In genomic region chr2:84707523-84707922, GRCm38 (mm10) we compare ENCODE assay signal across 20 mouse cellular contexts. TPM values are rescaled to one million over a fixed set of nuclear protein-coding genes. Genes with fewer than 3 reads are reported as not detected.
DNase-seq lines count a peak whose midpoint lies in the region; ATAC-seq and TF ChIP-seq lines count a peak whose summit lies in the region.
"Had no signal": no experiment of that assay in that cellular context is flagged by ENCODE, and none has a peak within 500 bp of the region (broad histone marks: within the 10 kb centered on the region; RNA-seq: fewer than 3 reads in every experiment).

No protein-coding gene starts in this region.

- H3K4me3 ChIP-seq in forebrain, embryonic 12.5 days (replicated peaks): no peak overlapping the region
- no peak overlapping the region for H3K4me3 ChIP-seq in forebrain, embryonic 15.5 days
- no peak overlapping the region for H3K4me3 ChIP-seq in kidney, postnatal 0 days (replicated peaks; ENCODE audit: low read depth, low read length)
- no peak overlapping the region for H3K4me3 ChIP-seq in midbrain, embryonic 11.5 days (ENCODE audit: low read depth, low read length)
- H3K4me3 ChIP-seq: embryonic facial prominence, embryonic 12.5 days; heart, embryonic 12.5 days; hindbrain, embryonic 15.5 days had no signal

- no peak for DNase-seq in kidney, postnatal 0 days (ENCODE audit: low spot score)
- no peak for DNase-seq in kidney, postnatal 36 days
- DNase-seq in retina, postnatal 1 day: peak; percentile 25
- DNase-seq in retina, embryonic 14.5 days (ENCODE audit: low spot score): no peak
- no peak for DNase-seq in midbrain, embryonic 11.5 days (ENCODE audit: low spot score, missing footprints)
- DNase-seq: adrenal gland, adult 2 months; adrenal gland, postnatal 25 days; cerebellum, adult 11 months; cerebellum, adult 8-10 months; cerebellum, postnatal 14 days; embryo, embryonic 11 days; gastrocnemius, postnatal 10 days; heart, postnatal 36 days had no signal

- no peaks in the 10 kb centered on the region for H3K27me3 ChIP-seq in forebrain, embryonic 12.5 days
- H3K27me3 ChIP-seq in forebrain, embryonic 15.5 days: no peaks in the 10 kb centered on the region
- H3K27me3 ChIP-seq in kidney, postnatal 0 days (ENCODE audit: insufficient read depth, low read length): no peaks in the 10 kb centered on the region
- H3K27me3 ChIP-seq in midbrain, embryonic 11.5 days (ENCODE audit: control insufficient read depth, insufficient read depth, low read length): no peaks in the 10 kb centered on the region
- H3K27me3 ChIP-seq: CH12.LX; embryonic facial prominence, embryonic 12.5 days; heart, embryonic 12.5 days; hindbrain, embryonic 15.5 days had no signal

- no peak overlapping the region for H3K4me2 ChIP-seq in forebrain, embryonic 12.5 days
- H3K4me2 ChIP-seq in forebrain, embryonic 15.5 days (replicated peaks): no peak overlapping the region
- H3K4me2 ChIP-seq in kidney, postnatal 0 days (ENCODE audit: low read length): no peak overlapping the region
- no peak overlapping the region for H3K4me2 ChIP-seq in midbrain, embryonic 11.5 days
- H3K4me2 ChIP-seq: embryonic facial prominence, embryonic 12.5 days; heart, embryonic 12.5 days; hindbrain, embryonic 15.5 days had no signal

- TF ChIP-seq CTCF in kidney, postnatal 0 days (IDR thresholded peaks at IDR 0.05; ENCODE audit: low read depth): no peak

- WGBS in forebrain, embryonic 12.5 days: 38% methylated on average over 1 of the region's 1 CpGs
- 8% methylated on average over 1 of the region's 1 CpGs for WGBS in forebrain, embryonic 15.5 days
- 29% methylated on average over 1 of the region's 1 CpGs for WGBS in kidney, postnatal 0 days
- WGBS in midbrain, embryonic 11.5 days: 84% methylated on average over 1 of the region's 1 CpGs

- H3K27ac ChIP-seq in forebrain, embryonic 12.5 days: peak overlapping the region; percentile 57
- H3K27ac ChIP-seq in forebrain, embryonic 15.5 days (replicated peaks): no peak overlapping the region
- no peak overlapping the region for H3K27ac ChIP-seq in kidney, postnatal 0 days
- H3K27ac ChIP-seq in midbrain, embryonic 11.5 days (ENCODE audit: low read depth, low read length): no peak overlapping the region
- H3K27ac ChIP-seq: embryonic facial prominence, embryonic 12.5 days; hindbrain, embryonic 15.5 days had no signal

- no peak overlapping the region for H3K9ac ChIP-seq in forebrain, embryonic 12.5 days
- H3K9ac ChIP-seq in forebrain, embryonic 15.5 days (replicated peaks): no peak overlapping the region
- peak overlapping the region; percentile 43; the same call in 1 of the 2 replicates for H3K9ac ChIP-seq in kidney, postnatal 0 days (ENCODE audit: low read depth, low read length)
- H3K9ac ChIP-seq in midbrain, embryonic 11.5 days (ENCODE audit: low read length): no peak overlapping the region
- H3K9ac ChIP-seq: embryonic facial prominence, embryonic 12.5 days; heart, embryonic 12.5 days; hindbrain, embryonic 15.5 days had no signal

- peak; percentile 68; the same call in 1 of the 2 replicates for ATAC-seq in forebrain, embryonic 12.5 days (ENCODE audit: low FRiP score)
- no peak for ATAC-seq in forebrain, embryonic 15.5 days (replicated peaks)
- no peak for ATAC-seq in kidney, postnatal 0 days (replicated peaks; ENCODE audit: low FRiP score, low read depth)
- ATAC-seq in midbrain, embryonic 11.5 days (ENCODE audit: low FRiP score): no peak
- ATAC-seq: intestine, embryonic 16.5 days had no signal

- H3K4me1 ChIP-seq in forebrain, embryonic 12.5 days: peaks cover 29% of the 10 kb centered on the region
- H3K4me1 ChIP-seq in forebrain, embryonic 15.5 days: peaks cover 29% of the 10 kb centered on the region
- H3K4me1 ChIP-seq in kidney, postnatal 0 days (replicated peaks; ENCODE audit: insufficient read depth, low read length): no peaks in the 10 kb centered on the region
- H3K4me1 ChIP-seq in midbrain, embryonic 11.5 days (ENCODE audit: control insufficient read depth, insufficient read depth, low read length): no peaks in the 10 kb centered on the region
- H3K4me1 ChIP-seq: embryonic facial prominence, embryonic 12.5 days had no signal

- no peaks in the 10 kb centered on the region for H3K9me3 ChIP-seq in forebrain, embryonic 12.5 days
- no peaks in the 10 kb centered on the region for H3K9me3 ChIP-seq in forebrain, embryonic 15.5 days
- no peaks in the 10 kb centered on the region for H3K9me3 ChIP-seq in kidney, postnatal 0 days (replicated peaks; ENCODE audit: low read length)
- H3K9me3 ChIP-seq in midbrain, embryonic 11.5 days (ENCODE audit: control insufficient read depth, low read length): no peaks in the 10 kb centered on the region
- H3K9me3 ChIP-seq: embryonic facial prominence, embryonic 12.5 days; heart, embryonic 12.5 days; hindbrain, embryonic 15.5 days had no signal

- H3K36me3 ChIP-seq in forebrain, embryonic 12.5 days (replicated peaks): peaks cover 38% of the 10 kb centered on the region
- H3K36me3 ChIP-seq in forebrain, embryonic 15.5 days: peaks cover 30% of the 10 kb centered on the region
- H3K36me3 ChIP-seq in kidney, postnatal 0 days (ENCODE audit: insufficient read depth, low read length): peaks cover 18% of the 10 kb centered on the region; the same call in 1 of the 2 replicates
- H3K36me3 ChIP-seq in midbrain, embryonic 11.5 days (ENCODE audit: control insufficient read depth, insufficient read depth, low read length): peaks cover 5% of the 10 kb centered on the region; the same call in 1 of the 2 replicates

RNA-seq across cellular contexts. Expression of gene Zdhhc5, which starts 7.5 kb away (rescaled TPM):
- polyA plus RNA-seq in forebrain, embryonic 12.5 days (2016; fragmentation: Nextera tagmentation; extraction: Ambion mirVana): 28.1 and 31.4 TPM in 2 replicates
- 19.3 and 19.7 TPM in 2 replicates for polyA plus RNA-seq in forebrain, embryonic 15.5 days (2015; fragmentation: Nextera tagmentation; extraction: Ambion mirVana)
- polyA plus RNA-seq in kidney, postnatal 0 days (2015; fragmentation: Nextera tagmentation; extraction: Ambion mirVana): 25.9 and 29.2 TPM in 2 replicates
- 22.4 and 23.9 TPM in 2 replicates for polyA plus RNA-seq in midbrain, embryonic 11.5 days (2014; fragmentation: Nextera tagmentation; extraction: Ambion mirVana)

RNA-seq across cellular contexts. Expression of gene Clp1, which starts 19.6 kb away (rescaled TPM):
- 39.9 and 40.7 TPM in 2 replicates for polyA plus RNA-seq in forebrain, embryonic 12.5 days (2016; fragmentation: Nextera tagmentation; extraction: Ambion mirVana)
- polyA plus RNA-seq in forebrain, embryonic 15.5 days (2015; fragmentation: Nextera tagmentation; extraction: Ambion mirVana): 30.1 and 30.4 TPM in 2 replicates
- 24.5 and 26.0 TPM in 2 replicates for polyA plus RNA-seq in kidney, postnatal 0 days (2015; fragmentation: Nextera tagmentation; extraction: Ambion mirVana)
- polyA plus RNA-seq in midbrain, embryonic 11.5 days (2014; fragmentation: Nextera tagmentation; extraction: Ambion mirVana): 54.4 and 57.0 TPM in 2 replicates

RNA-seq across cellular contexts. Expression of gene Ypel4, which starts 26.3 kb away (rescaled TPM):
- polyA plus RNA-seq in forebrain, embryonic 12.5 days (2016; fragmentation: Nextera tagmentation; extraction: Ambion mirVana): 18.7 and 19.6 TPM in 2 replicates
- 20.7 and 21.2 TPM in 2 replicates for polyA plus RNA-seq in forebrain, embryonic 15.5 days (2015; fragmentation: Nextera tagmentation; extraction: Ambion mirVana)
- 4.1 TPM in 2 replicates for polyA plus RNA-seq in kidney, postnatal 0 days (2015; fragmentation: Nextera tagmentation; extraction: Ambion mirVana)
- 13.6 and 14.2 TPM in 2 replicates for polyA plus RNA-seq in midbrain, embryonic 11.5 days (2014; fragmentation: Nextera tagmentation; extraction: Ambion mirVana)

RNA-seq across cellular contexts. Expression of gene Tmx2, which starts 28.6 kb away (rescaled TPM):
- polyA plus RNA-seq in forebrain, embryonic 12.5 days (2016; fragmentation: Nextera tagmentation; extraction: Ambion mirVana): 175 and 177 TPM in 2 replicates
- polyA plus RNA-seq in forebrain, embryonic 15.5 days (2015; fragmentation: Nextera tagmentation; extraction: Ambion mirVana): 198 and 209 TPM in 2 replicates
- polyA plus RNA-seq in kidney, postnatal 0 days (2015; fragmentation: Nextera tagmentation; extraction: Ambion mirVana): 189 and 199 TPM in 2 replicates
- 193 and 195 TPM in 2 replicates for polyA plus RNA-seq in midbrain, embryonic 11.5 days (2014; fragmentation: Nextera tagmentation; extraction: Ambion mirVana)

RNA-seq across cellular contexts. Expression of gene Med19, which starts 29.3 kb away (rescaled TPM):
- 55.0 and 59.3 TPM in 2 replicates for polyA plus RNA-seq in forebrain, embryonic 12.5 days (2016; fragmentation: Nextera tagmentation; extraction: Ambion mirVana)
- 51.7 and 54.7 TPM in 2 replicates for polyA plus RNA-seq in forebrain, embryonic 15.5 days (2015; fragmentation: Nextera tagmentation; extraction: Ambion mirVana)
- polyA plus RNA-seq in kidney, postnatal 0 days (2015; fragmentation: Nextera tagmentation; extraction: Ambion mirVana): 33.3 and 34.6 TPM in 2 replicates
- polyA plus RNA-seq in midbrain, embryonic 11.5 days (2014; fragmentation: Nextera tagmentation; extraction: Ambion mirVana): 70.7 and 73.2 TPM in 2 replicates
